Mouse (Mus musculus): Measurements from ENCODE around the gene Pxylp1.

- TF ChIP-seq POLR2A (IDR thresholded peaks at IDR 0.05; ENCODE audit: extremely low read depth, insufficient read depth, low read length) (no peak), CTCF (IDR thresholded peaks at IDR 0.05; ENCODE audit: low read depth, low read length) (no peak)
Measured at GRCm38 (mm10) chr9:96862836-96863235, 29.6 kb downstream of the Pxylp1 start.
